Mouse (Mus musculus) midbrain, embryonic 15.5 days (tissue): ENCODE results near the gene Tmem252. TPM values are rescaled to one million over a fixed set of nuclear protein-coding genes. Genes with fewer than 3 reads are reported as not detected.

Experiments
- ATAC-seq: fragments of 200-750 bp; cut with Nextera tagmentation; replicated peaks from 2 replicates; pipeline ENCODE4 v1.8.0; 2017; ENCODE audit warnings: moderate TSS enrichment
- H3K27ac ChIP-seq: fragments of 300-500 bp; sonication (generic); 2 replicates; pipeline ENCODE4 v1.5.1; 2015; ENCODE audit warnings: mild to moderate bottlenecking, inconsistent platforms
- H3K27me3 ChIP-seq: fragments of 300-500 bp; sonication (generic); replicated peaks from 2 replicates; pipeline ENCODE4 v1.6.1; 2015; ENCODE audit warnings: inconsistent platforms
- H3K36me3 ChIP-seq: fragments of 300-500 bp; sonication (generic); replicated peaks from 2 replicates; pipeline ENCODE4 v1.6.1; 2015; ENCODE audit warnings: inconsistent platforms
- H3K4me1 ChIP-seq: fragments of 300-500 bp; sonication (generic); 2 replicates; pipeline ENCODE4 v1.6.1; 2015; ENCODE audit warnings: inconsistent platforms
- H3K4me2 ChIP-seq: fragments of 300-500 bp; sonication (generic); 2 replicates; pipeline ENCODE4 v1.6.1; 2015; ENCODE audit warnings: inconsistent platforms, mild to moderate bottlenecking, moderate library complexity
- H3K4me3 ChIP-seq: fragments of 300-500 bp; sonication (generic); 2 replicates; pipeline ENCODE4 v1.5.1; 2015; ENCODE audit warnings: mild to moderate bottlenecking, inconsistent platforms
- H3K9ac ChIP-seq: fragments of 300-500 bp; sonication (generic); 2 replicates; pipeline ENCODE4 v1.6.1; 2015; ENCODE audit warnings: mild to moderate bottlenecking, inconsistent platforms
- H3K9me3 ChIP-seq: fragments of 300-500 bp; sonication (generic); 2 replicates; pipeline ENCODE4 v1.6.1; 2016; ENCODE audit warnings: inconsistent platforms
- WGBS: fragments of 180-500 bp; shearing (Covaris S2); methylation state at CpG from one replicate; pipeline ENCODE4 v1.1.7; 2015; ENCODE audit warnings: mixed read lengths; 5-methylcytosine and 5-hydroxymethylcytosine counted together
- polyA plus RNA-seq: library from polyadenylated mRNA; unstranded; fragments of >200 nt; fragmentation: Nextera tagmentation; extraction: Ambion mirVana; gene quantifications from 2 replicates; pipeline ENCODE4 v1.2.1, GENCODE M21; 2015

Gene Tmem252
- polyA plus RNA-seq, 1 experiment from 2014 or later, result 1.6 TPM

DNA sequence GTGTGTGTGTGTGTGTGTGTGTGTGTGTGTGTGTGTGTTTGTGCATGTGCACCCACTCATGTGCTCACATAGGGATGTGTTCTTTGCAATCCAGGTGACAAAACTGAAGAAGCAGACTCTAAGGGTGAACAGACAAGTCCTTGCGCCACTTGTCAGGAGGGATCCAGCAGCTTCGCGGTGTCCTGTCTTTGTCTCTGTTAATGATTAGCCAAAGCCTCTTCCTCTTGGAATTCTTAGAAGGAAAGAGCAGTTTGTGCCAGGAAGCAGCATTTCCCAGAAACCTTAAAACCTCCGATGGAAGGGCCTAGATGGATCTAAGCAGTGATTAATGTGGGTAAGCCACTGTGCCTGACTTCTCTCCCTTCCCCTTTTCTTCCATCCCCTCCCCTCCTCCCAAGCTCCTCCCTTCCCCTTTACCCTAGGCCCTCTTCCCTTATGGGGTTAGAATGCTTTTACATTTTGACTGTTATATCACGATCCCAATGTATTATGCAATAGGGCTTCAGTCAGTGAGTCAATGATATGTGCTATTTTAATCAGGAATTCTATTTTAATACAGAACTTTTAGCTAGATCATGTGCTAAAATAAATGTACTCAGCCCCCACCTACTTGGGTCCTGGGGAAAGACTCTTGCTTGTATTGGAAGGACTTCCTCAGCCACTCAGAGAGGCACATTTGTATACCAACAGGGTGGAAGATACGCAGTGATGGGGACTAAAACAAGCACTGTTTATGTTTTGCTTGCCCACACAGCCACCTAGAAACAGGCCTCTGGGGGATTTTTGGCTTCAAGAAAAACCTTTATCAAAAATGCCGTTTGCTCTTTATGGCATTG lies 33.5 kb downstream of the Tmem252 start:
- H3K27ac ChIP-seq, result no peak overlapping the region
- H3K9ac ChIP-seq, result no peak overlapping the region
- WGBS, result 85% methylated on average over 7 of the region's 7 CpGs
- no peaks in the 10 kb centered on the region for H3K4me1 ChIP-seq
- no peak for ATAC-seq
- H3K27me3 ChIP-seq, result no peaks in the 10 kb centered on the region
- H3K36me3 ChIP-seq, result no peaks in the 10 kb centered on the region
- no peak overlapping the region for H3K4me3 ChIP-seq
- H3K9me3 ChIP-seq, result no peaks in the 10 kb centered on the region
- no peak overlapping the region for H3K4me2 ChIP-seq

DNA sequence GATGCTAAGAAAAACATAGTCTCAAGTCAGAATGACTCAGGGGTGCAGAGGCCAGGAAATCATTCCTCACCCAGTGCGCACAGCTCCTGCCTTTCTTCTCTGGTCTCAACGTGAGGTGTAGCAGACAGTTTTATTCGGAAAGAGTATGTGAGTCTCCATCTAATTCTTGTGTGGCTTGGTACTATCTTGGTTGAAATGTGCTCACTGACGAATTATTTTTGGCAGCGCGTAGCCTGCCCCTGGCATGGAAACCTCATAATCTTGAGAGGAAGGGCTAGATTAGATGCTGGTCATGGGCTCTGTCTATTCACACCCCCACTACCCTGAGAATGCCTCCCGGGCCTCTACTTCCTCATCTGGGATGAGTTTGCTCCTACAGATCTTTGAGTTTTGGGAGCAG lies 34.2 kb downstream of the Tmem252 start:
- Histone ChIP-seq H3K9ac (no peak overlapping the region), H3K4me1 (no peaks in the 10 kb centered on the region), H3K27ac (no peak overlapping the region), H3K4me2 (no peak overlapping the region), H3K27me3 (no peaks in the 10 kb centered on the region), H3K36me3 (no peaks in the 10 kb centered on the region), H3K9me3 (no peaks in the 10 kb centered on the region), H3K4me3 (no peak overlapping the region)
- ATAC-seq, result no peak
- 86% methylated on average over 7 of the region's 7 CpGs for WGBS

DNA sequence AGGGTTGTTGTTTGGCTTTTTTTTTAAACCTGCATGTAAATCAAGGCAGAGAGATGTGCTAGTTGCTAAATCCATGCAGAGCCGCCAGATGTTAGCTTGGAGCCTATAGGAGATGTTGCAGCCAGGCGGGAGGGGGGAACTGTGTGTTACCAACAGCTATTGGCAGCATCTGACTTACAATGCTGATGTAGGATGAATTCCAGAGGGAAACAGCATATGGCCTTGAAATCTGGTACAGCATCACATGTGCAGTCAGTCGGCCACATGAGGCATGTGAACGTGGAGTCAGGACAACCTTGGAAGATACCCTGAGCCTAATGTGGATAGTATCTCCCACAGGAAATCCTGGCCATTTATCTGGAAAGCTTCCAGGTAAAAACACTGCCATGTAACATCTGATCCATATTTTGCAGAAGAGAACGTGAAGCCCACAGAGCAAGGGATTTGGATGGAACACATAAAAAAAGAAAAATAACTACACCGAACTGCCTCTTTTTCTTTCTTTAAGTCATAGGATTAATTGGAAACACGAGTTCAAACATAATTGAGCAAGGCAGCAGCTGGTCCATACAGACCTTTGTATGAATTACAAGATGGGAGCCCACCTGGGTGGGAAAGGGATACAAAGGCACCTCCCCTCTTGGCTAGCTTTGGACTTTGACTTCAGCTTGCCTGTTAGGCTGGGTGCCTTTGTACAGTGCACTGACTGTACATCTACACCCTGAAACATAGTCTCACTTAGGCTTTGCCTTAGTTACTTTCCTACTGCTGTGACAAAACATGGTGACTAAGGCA lies 42.7 kb downstream of the Tmem252 start:
- Histone ChIP-seq H3K9ac (no peak overlapping the region), H3K27me3 (no peaks in the 10 kb centered on the region), H3K9me3 (0 out of 2 replicates have a peak, but pooled peaks cover 2% of the 10 kb centered on the region), H3K36me3 (no peaks in the 10 kb centered on the region), H3K4me2 (no peak overlapping the region), H3K4me1 (no peaks in the 10 kb centered on the region), H3K4me3 (no peak overlapping the region), H3K27ac (no peak overlapping the region)
- no peak for ATAC-seq
- WGBS, result 88% methylated on average over 7 of the region's 7 CpGs

DNA sequence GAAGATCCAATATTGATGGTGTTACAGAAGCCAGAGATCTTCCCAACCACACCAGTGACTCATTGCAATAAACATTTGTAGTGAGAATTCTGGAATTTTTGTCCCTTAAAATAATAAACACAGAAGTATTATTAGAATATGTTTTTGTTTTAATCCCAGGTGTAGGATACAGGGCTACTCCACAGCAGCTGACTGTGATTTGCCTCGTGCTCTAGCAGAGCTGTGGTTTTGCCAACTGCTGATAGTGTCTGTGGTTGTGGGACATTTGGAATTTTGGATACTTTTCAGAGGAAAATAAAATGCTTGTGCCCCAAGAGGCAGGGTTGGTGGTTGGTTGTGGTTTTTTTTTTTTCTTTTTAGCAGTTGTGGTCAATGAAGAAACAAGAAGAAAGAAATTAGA lies 44.2 kb downstream of the Tmem252 start:
- no peak for ATAC-seq
- WGBS, result 74% methylated on average over 1 of the region's 1 CpGs

DNA sequence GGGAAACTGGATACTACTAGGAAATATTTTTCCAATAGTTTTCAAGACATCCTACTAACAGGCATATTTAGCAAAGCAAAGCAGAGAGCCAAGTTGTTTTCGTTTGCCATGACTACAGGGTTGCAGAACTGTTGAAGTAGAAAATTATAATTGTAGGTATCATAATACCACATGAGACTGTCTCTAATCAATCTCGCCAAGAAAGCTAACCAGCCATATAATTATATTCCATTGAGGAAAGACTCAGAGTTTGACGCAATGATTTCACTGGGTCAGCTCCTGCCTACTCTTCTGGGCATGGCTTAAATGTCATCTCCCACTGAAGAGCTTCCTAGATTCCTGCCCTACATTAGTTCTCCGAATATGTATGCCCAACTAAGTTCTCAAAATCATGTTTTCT lies 45.7 kb downstream of the Tmem252 start:
- no peak overlapping the region for H3K4me2 ChIP-seq
- WGBS, result 79% methylated on average over 4 of the region's 4 CpGs
- no peak for ATAC-seq
- H3K4me3 ChIP-seq, result no peak overlapping the region
- H3K9me3 ChIP-seq, result 0 out of 2 replicates have a peak, but pooled peaks cover 2% of the 10 kb centered on the region
- H3K27ac ChIP-seq, result no peak overlapping the region
- H3K36me3 ChIP-seq, result no peaks in the 10 kb centered on the region
- H3K9ac ChIP-seq, result no peak overlapping the region
- H3K27me3 ChIP-seq, result no peaks in the 10 kb centered on the region
- no peaks in the 10 kb centered on the region for H3K4me1 ChIP-seq

More for the DNA sequence above, 44.2 kb downstream of the Tmem252 start:
- Histone ChIP-seq H3K9ac (no peak overlapping the region), H3K4me2 (no peak overlapping the region), H3K4me3 (no peak overlapping the region), H3K27ac (no peak overlapping the region), H3K4me1 (no peaks in the 10 kb centered on the region), H3K9me3 (0 out of 2 replicates have a peak, but pooled peaks cover 2% of the 10 kb centered on the region), H3K27me3 (no peaks in the 10 kb centered on the region), H3K36me3 (no peaks in the 10 kb centered on the region)

DNA sequence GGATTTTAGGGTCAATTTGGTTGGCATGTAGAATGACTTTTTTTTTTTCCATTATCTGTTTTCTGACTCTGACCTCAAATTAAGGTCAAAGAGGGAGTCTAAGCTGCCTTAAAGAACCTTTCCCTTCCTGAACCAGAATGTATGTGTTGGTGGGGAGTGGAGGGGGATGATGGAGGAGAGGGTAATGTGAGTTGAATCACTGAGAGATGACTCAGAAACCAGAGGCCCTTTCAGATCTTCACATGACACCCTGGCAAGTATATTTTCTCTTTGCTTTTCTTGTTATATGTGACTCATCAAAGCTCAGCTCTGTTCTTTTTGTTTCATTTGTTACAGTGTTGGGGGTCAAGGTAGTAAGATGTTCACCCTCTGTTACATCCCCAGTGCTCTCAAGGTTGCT lies 46.6 kb downstream of the Tmem252 start:
- no peaks in the 10 kb centered on the region for H3K36me3 ChIP-seq
- H3K4me1 ChIP-seq, result no peaks in the 10 kb centered on the region
- no peaks in the 10 kb centered on the region for H3K27me3 ChIP-seq
- H3K4me3 ChIP-seq, result no peak overlapping the region
- ATAC-seq, result no peak
- H3K4me2 ChIP-seq, result no peak overlapping the region
- H3K27ac ChIP-seq, result no peak overlapping the region
- H3K9ac ChIP-seq, result no peak overlapping the region
- H3K9me3 ChIP-seq, result 0 out of 2 replicates have a peak, but pooled peaks cover 2% of the 10 kb centered on the region

DNA sequence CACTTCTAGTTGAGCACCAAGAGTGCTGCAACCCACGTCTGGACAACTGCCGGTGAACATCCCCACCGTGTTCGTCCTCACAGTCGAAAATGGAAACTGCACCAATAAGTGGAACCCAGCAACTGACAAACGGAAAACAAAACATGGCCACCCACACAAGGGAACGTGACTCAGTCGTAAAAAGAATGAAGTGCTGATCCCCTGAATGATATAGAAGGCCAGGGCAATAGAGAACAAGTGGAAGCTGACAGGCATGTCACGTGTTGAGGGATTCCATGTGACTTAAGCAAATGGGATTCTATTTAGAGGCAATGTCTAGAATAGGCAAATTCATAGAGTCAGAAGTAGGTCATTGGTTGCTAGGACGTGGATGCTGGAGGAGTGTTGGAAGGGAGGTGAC lies 50.6 kb downstream of the Tmem252 start:
- Histone ChIP-seq H3K4me1 (no peaks in the 10 kb centered on the region), H3K9me3 (no peaks in the 10 kb centered on the region), H3K27ac (no peak overlapping the region), H3K4me3 (no peak overlapping the region), H3K9ac (no peak overlapping the region), H3K4me2 (no peak overlapping the region), H3K36me3 (no peaks in the 10 kb centered on the region), H3K27me3 (no peaks in the 10 kb centered on the region)
- ATAC-seq, result no peak
- 81% methylated on average over 10 of the region's 10 CpGs for WGBS

DNA sequence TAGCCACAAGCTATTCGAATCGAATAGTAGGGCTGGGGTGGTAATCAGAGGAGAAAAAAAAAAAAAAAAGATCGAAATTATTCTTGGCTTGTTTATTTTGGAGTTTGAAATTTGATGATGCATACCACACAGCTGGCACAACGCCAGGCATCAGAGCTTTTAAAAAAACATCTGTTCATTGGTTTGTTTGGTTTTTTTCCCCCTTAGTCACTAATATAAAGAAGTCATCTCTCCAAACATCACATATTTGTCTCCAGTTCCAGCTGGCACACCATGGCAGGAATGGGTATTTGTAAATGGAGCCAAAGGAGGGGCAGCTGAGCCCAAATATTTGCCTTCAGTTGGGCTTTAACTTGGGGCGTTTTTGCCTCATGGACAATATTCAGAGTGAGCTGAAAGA lies 56.9 kb downstream of the Tmem252 start:
- 70% methylated on average over 5 of the region's 5 CpGs for WGBS
- ATAC-seq, result no peak

More for the DNA sequence above, 56.9 kb downstream of the Tmem252 start:
- H3K9me3 ChIP-seq, result no peaks in the 10 kb centered on the region
- no peak overlapping the region for H3K9ac ChIP-seq
- no peaks in the 10 kb centered on the region for H3K4me1 ChIP-seq
- no peak overlapping the region for H3K4me2 ChIP-seq
- no peaks in the 10 kb centered on the region for H3K36me3 ChIP-seq
- H3K27me3 ChIP-seq, result no peaks in the 10 kb centered on the region
- H3K27ac ChIP-seq, result no peak overlapping the region
- no peak overlapping the region for H3K4me3 ChIP-seq

Other genes starting within 250 kb of the Tmem252 start
- 48.7 and 52.4 TPM in 2 replicates for gene Fam122a, start 196.7 kb upstream of the Tmem252 start, polyA plus RNA-seq
- gene Pip5k1b, start 118.1 kb upstream of the Tmem252 start, polyA plus RNA-seq, result 1.0 and 1.1 TPM in 2 replicates
- gene Pgm5, start 187.8 kb downstream of the Tmem252 start, polyA plus RNA-seq, result 0.44 and 0.74 TPM in 2 replicates
- 234 and 246 TPM in 2 replicates for gene Gm10053, start 201.7 kb downstream of the Tmem252 start, polyA plus RNA-seq
- 0.17 TPM in 1 of 2 replicates, not detected in the other for gene Foxd4, start 227.2 kb downstream of the Tmem252 start, polyA plus RNA-seq